Mouse (Mus musculus) MEL (cell line): ENCODE data around the gene Dgka.

Experiments
- CTCF ChIP-seq, 3 experiments: IDR thresholded peaks in 2 of 3; conservative IDR thresholded peaks in 1 of 3; 2 replicates each; pipeline ENCODE4 v1.5.1; 2011 to 2012; ENCODE audit warnings: low read length in 3 of 3, low read depth in 2 of 3, mild to moderate bottlenecking in 2 of 3, improper control_type of control experiment in 1 of 3, inconsistent platforms in 1 of 3, mixed read lengths in 1 of 3, moderate library complexity in 1 of 3; ENCODE audit not compliant: control insufficient read depth in 1 of 3, insufficient read depth in 1 of 3, poor library complexity in 1 of 3, severe bottlenecking in 1 of 3
- MEF2A ChIP-seq: IDR thresholded peaks from 2 replicates; pipeline ENCODE4 v1.6.1; 2014; ENCODE audit warnings: low read depth, mild to moderate bottlenecking, inconsistent platforms, low read length, improper control_type of control experiment; ENCODE audit not compliant: poor library complexity, insufficient replicate concordance, severe bottlenecking; ENCODE audit errors: extremely low read depth
- POLR2A ChIP-seq, 2 experiments: IDR thresholded peaks; 2 replicates each; pipeline ENCODE4 v1.6.1; 2011 to 2012; ENCODE audit warnings: low read length in 2 of 2, mild to moderate bottlenecking in 2 of 2, control low read depth in 1 of 2, improper control_type of control experiment in 1 of 2, low read depth in 1 of 2, moderate library complexity in 1 of 2; ENCODE audit not compliant: control insufficient read depth in 1 of 2, insufficient read depth in 1 of 2, poor library complexity in 1 of 2
- ZKSCAN1 ChIP-seq: IDR thresholded peaks from 2 replicates; pipeline ENCODE4 v1.6.1; 2012; ENCODE audit warnings: low read depth, mild to moderate bottlenecking, inconsistent platforms, low read length, improper control_type of control experiment, moderate library complexity

GRCm38 (mm10) chr10:128695992-128696807 lies 48.5 kb downstream of the Dgka start, which contains the start of gene Rab5b:
- TF ChIP-seq CTCF (IDR thresholded peaks at IDR 0.05 in 2 of 3, conservative IDR thresholded peaks at IDR 0.05 in 1 of 3; ENCODE audit: control insufficient read depth in 1 of 3, insufficient read depth in 1 of 3, low read depth in 2 of 3, low read length in 3 of 3, poor library complexity in 1 of 3, severe bottlenecking in 1 of 3) = no peak
- no peak for TF ChIP-seq ZKSCAN1
- no peak for TF ChIP-seq MEF2A
- peak; percentile 61 to 87; a peak in 3 of 4 replicates for TF ChIP-seq POLR2A (IDR thresholded peaks at IDR 0.05; ENCODE audit: control insufficient read depth in 1 of 2, insufficient read depth in 1 of 2, low read depth in 1 of 2, low read length in 2 of 2, poor library complexity in 1 of 2)
